Mouse (Mus musculus) cortical plate, adult 2 months (tissue): ENCODE results near the gene Il1rapl2.

Experiments
- CTCF ChIP-seq: fragments of 200-500 bp; IDR thresholded peaks from 2 replicates; pipeline ENCODE4 v1.5.1; 2011; ENCODE audit warnings: mild to moderate bottlenecking, control low read depth, low read length; ENCODE audit not compliant: insufficient read depth; ENCODE audit errors: extremely low read depth
- POLR2A ChIP-seq: fragments of 200-500 bp; IDR thresholded peaks from 2 replicates; pipeline ENCODE4 v1.6.1; 2011; ENCODE audit warnings: mild to moderate bottlenecking, low read length, control low read depth; ENCODE audit not compliant: insufficient read depth; ENCODE audit errors: extremely low read depth

DNA sequence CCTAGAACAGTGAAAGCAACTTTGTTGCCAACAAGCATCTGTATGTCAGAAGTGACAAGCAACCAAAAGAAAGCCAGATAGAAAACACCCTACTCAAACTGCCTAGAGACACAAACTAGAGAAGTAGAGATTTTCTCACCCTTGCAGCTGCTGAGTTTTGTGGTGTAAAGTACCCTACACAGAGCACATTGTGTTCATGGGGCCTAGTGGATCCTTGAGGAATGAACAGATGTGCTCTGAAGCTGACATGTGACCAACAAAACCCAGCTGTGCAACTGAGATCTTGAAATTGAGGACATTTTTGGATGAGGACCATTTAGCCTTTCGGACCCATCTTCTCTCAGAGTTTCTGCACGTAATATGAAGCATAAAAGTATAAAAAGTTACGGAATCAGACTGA is 1268.0 kb downstream of the Il1rapl2 start:
- TF ChIP-seq POLR2A (no peak), CTCF (no peak)
